Mouse (Mus musculus) macrophage (primary cell): ENCODE measurements at regions not wholly inside any gene's neighbourhood (a gene's known extent, or its start where the extent isn't known, plus 50 kb on each side); places are given as distances from the start of the nearest gene placed in this dataset.

Experiments used
- H3K27ac ChIP-seq: fragments of 350-480 bp; formaldehyde crosslinking; 2 replicates; pipeline ENCODE4 v1.9.0; 2021
- H3K36me3 ChIP-seq: fragments of 350-480 bp; formaldehyde crosslinking; 2 replicates; pipeline ENCODE4 v1.9.0; 2021; ENCODE audit errors: inconsistent target
- H3K4me3 ChIP-seq: fragments of 350-480 bp; formaldehyde crosslinking; 2 replicates; pipeline ENCODE4 v1.9.0; 2021; ENCODE audit errors: inconsistent target
- H3K79me2 ChIP-seq: fragments of 350-480 bp; formaldehyde crosslinking; 2 replicates; pipeline ENCODE4 v1.9.0; 2021; ENCODE audit errors: inconsistent target
- WGBS: methylation state at CpG from one replicate; pipeline ENCODE4 v1.1.7; 2026; ENCODE audit warnings: inconsistent platforms; ENCODE audit not compliant: missing documents; 5-methylcytosine and 5-hydroxymethylcytosine counted together

DNA sequence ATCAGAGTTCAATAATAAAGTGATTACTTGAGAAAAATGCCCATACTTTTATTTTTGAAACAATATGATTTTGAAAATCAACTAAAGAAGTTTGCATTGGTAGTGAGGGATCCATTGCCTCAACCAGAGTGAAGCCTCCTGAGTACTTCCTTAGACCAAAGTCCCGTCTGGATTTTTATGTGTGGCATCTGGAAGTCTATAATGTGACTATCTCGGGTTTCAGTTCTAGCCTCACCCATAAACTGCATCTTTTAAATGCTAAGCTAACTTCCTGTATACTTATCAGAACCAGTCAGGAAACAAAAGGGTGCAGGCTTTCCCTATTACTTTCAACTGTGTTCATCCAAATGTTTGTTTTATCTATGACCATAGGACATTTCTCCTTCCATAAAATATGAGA is 178.8 kb downstream of the Spry2 start:
- Histone ChIP-seq H3K27ac (no peak overlapping the region), H3K4me3 (no peak overlapping the region), H3K79me2 (no peaks in the 10 kb centered on the region), H3K36me3 (no peaks in the 10 kb centered on the region)
- 36% methylated on average over 2 of the region's 2 CpGs for WGBS

DNA sequence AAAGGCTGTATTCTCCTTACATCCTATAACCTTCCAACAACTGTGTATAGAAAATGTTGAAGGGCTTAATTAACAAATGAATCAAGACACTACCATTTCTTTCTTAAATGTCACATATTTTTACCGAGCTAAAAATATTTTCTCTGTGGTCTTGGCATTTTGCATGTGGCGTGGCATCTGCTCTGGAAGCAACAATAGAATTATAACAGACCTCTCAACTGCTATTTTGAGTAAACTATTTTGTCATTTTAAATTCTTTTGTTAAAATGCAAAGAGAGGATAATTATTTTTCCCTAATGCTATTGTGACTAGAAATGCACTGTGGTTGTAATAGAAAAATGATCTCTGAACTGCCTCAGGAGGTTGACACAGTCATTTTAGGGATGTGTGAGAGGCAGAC is 187.9 kb downstream of the Spry2 start:
- 77% methylated on average over 2 of the region's 2 CpGs for WGBS
- no peak overlapping the region for H3K27ac ChIP-seq
- no peak overlapping the region for H3K4me3 ChIP-seq
- H3K36me3 ChIP-seq = no peaks in the 10 kb centered on the region
- H3K79me2 ChIP-seq = no peaks in the 10 kb centered on the region

DNA sequence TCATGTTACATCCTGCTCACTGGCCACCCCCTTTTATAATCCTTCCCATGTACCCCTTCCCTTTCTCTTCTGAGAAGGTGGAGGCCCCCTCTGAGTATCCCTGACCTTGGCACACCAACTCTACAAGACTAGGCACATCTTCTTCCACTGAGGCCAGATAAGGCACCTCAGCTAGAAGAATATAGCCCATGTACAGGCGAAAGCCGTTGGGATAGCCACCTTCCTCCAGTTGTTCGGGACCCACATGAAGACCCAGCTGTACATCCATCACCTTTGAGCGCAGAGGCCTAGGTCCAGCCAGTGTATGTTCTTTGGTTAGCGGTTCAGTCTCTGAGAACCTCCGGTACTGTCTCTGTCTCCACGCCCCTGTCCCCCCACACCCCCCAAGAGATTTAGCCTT is 189.9 kb downstream of the Spry2 start:
- H3K27ac ChIP-seq = no peak overlapping the region
- H3K79me2 ChIP-seq = no peaks in the 10 kb centered on the region
- 92% methylated on average over 7 of the region's 7 CpGs for WGBS
- H3K36me3 ChIP-seq = no peaks in the 10 kb centered on the region
- H3K4me3 ChIP-seq = no peak overlapping the region

DNA sequence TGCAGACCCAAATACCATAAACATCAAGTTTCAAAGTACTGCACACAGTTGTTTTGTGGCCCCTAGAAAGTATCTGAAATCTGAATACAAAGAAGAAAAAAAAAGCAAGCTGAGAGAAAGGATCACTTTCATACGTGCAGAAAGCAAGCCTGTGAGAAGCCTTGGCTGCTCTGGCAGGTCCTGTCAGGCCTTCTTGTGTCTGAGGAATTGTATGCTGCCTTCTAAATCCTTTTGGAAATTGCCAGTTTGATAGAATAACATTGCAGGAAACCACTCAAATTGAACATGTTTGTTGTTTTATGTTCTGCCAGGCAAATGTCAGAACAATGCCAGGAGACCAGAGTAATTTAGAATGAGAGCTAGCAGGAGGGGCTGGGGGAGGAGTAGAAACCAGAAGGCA is 198.0 kb downstream of the Spry2 start:
- 93% methylated on average over 1 of the region's 1 CpGs for WGBS
- Histone ChIP-seq H3K27ac (no peak overlapping the region), H3K79me2 (no peaks in the 10 kb centered on the region), H3K4me3 (no peak overlapping the region), H3K36me3 (no peaks in the 10 kb centered on the region)

DNA sequence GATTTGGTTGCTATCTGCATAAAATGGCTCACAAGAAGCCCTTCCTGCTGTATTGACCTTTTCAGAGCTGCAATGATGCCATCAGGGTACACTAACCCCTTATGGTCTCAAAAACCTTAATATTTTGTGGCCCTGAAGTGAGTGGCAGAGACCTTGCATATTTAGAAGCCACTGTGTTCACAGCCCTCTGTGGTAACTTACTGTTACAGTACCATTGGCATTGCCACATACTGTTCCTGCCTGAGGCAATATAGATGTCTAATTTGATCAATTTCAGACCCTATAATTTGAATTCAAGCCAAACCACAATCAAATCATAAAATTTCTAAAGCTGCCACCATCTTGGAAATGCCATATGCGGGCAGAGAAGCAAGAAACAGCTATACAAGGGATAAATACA is 198.5 kb downstream of the Spry2 start:
- WGBS = 95% methylated on average over 1 of the region's 1 CpGs
- Histone ChIP-seq H3K27ac (no peak overlapping the region), H3K4me3 (no peak overlapping the region), H3K36me3 (no peaks in the 10 kb centered on the region), H3K79me2 (no peaks in the 10 kb centered on the region)

DNA sequence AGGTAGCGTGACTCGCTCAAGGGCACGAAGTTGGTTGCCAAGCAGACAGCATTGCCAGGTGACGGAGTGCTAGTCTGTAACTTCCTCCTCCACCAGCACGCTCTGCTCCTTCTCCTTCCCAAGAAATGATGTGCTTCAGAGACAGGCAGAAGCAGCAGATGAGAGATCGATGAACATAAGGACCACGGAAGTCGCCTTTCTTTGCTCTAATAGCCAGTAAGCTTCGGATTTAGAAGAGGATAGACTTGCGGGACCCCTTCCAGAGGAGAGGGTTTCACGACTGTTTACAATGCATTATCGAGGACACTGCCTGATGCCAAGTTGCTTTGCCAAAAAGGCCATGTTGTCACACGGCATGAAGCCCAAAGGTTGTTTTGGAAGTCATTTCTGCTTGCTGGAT is 199.2 kb downstream of the Spry2 start:
- Histone ChIP-seq H3K4me3 (no peak overlapping the region), H3K36me3 (no peaks in the 10 kb centered on the region)
- 87% methylated on average over 13 of the region's 13 CpGs for WGBS

DNA sequence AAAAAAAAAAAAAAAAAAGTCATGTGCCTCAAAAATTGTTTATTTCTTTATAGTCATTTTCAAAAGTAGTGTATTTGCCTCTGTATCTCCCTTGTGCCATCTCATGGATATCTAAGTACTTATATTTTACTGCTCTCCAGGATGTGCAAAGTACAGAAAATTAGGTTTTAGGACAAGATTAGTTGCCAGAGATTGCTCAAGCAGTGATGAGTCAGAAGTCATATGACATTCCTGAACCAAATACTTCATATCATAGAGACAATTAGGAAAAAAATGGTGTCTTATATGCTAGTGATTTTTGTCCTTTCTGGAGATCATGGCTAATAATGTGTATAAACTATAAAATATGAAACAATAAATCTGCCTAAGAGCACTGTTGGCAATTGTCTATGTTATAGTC is 201.7 kb downstream of the Spry2 start:
- Histone ChIP-seq H3K36me3 (no peaks in the 10 kb centered on the region), H3K79me2 (no peaks in the 10 kb centered on the region), H3K27ac (no peak overlapping the region), H3K4me3 (no peak overlapping the region)

More for the DNA sequence above, 199.2 kb downstream of the Spry2 start:
- no peak overlapping the region for H3K27ac ChIP-seq
- H3K79me2 ChIP-seq = no peaks in the 10 kb centered on the region

DNA sequence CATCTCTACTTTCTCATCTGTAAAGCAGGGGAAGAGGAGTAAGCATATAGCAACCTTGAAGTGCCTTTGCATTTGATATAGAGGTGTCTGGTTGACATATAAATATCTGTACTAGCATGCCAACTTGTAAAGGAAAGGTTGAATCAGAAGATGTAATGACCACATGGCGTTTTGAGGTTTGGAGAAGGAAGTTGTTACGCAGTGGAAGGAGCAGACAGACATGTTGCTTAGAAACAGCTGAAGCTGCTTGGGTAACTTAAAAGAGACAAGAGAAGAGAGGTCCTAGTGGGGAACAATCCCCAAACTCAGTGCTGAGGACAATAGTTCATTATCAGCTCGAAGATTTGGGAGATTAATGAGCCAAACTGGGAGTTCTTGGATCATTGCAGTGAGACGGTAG is 202.9 kb downstream of the Spry2 start:
- H3K79me2 ChIP-seq = no peaks in the 10 kb centered on the region
- 41% methylated on average over 4 of the region's 4 CpGs for WGBS
- no peaks in the 10 kb centered on the region for H3K36me3 ChIP-seq
- no peak overlapping the region for H3K27ac ChIP-seq
- H3K4me3 ChIP-seq = no peak overlapping the region

DNA sequence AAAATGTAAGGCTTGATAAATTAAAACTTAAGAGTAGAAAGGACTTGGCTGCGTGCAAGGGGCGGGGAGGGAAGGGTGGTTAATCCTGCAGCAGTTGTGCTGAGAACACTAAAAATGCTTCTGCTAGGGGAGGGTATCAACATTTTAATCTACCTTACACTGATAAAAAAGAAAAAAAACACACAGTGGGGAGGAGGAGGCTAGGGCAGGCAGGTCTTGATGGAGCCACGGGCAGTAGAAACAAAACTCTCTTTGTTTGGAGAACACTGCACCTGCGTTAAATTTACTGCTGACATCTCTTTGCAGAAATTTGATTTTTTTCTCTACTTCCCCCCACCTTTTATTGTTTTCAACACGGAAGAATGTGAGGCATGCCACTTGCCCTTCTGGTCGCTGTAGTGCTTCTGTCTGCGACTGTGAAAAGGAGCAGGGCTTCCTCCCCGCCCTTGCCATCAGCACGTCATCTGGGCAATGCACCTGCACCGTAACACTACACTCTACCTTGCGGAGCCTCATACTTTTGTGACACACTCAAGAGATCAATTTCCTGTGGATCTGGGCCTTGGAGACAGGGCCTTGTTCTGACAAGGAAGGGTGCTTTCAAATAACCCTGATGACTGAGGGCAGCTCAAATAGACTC is 211.7 kb downstream of the Spry2 start:
- H3K27ac ChIP-seq = no peak overlapping the region
- no peaks in the 10 kb centered on the region for H3K36me3 ChIP-seq
- H3K4me3 ChIP-seq = no peak overlapping the region
- no peaks in the 10 kb centered on the region for H3K79me2 ChIP-seq
- 87% methylated on average over 10 of the region's 11 CpGs for WGBS

DNA sequence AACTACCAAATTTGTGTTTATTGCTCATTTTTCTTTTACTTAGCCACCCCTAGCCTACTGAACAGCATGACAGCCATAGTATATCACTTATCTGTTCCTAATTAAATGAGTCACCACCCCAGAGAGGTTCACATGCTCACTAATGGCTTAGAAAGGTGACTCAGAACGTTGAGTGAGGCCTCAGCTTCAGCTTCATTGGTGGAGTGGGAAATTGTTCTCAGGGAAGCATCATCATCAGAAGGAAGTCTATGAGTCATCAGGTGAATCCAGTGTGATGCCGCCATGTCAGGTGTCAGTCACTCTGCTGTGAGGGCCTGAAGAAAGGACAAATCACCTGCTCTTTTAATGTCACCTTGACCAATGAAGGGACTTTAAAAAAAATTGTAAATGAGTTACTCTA is 212.3 kb downstream of the Spry2 start:
- Histone ChIP-seq H3K36me3 (no peaks in the 10 kb centered on the region), H3K27ac (no peak overlapping the region)
- 90% methylated on average over 2 of the region's 2 CpGs for WGBS

DNA sequence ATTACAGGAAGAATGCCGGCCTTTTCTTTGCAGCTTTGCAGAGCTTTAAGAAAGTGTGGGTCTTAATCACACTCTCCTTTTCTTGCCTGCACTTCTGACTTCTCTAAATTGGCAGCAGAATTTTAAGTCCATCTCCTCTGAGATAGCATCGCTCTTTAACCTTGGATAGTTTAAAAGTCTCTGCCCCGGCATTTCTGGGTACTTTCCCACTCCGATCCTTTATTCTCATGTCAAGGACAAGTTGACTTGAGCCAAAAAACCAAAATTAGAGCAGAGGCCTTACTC is 220.0 kb downstream of the Spry2 start:
- H3K27ac ChIP-seq = 0 out of 2 replicates have a peak overlapping the region, but pooled peaks have one; percentile 8
- 48% methylated on average over 4 of the region's 4 CpGs for WGBS
- H3K4me3 ChIP-seq = no peak overlapping the region
- no peaks in the 10 kb centered on the region for H3K36me3 ChIP-seq
- no peaks in the 10 kb centered on the region for H3K79me2 ChIP-seq

More for the DNA sequence above, 212.3 kb downstream of the Spry2 start:
- Histone ChIP-seq H3K79me2 (no peaks in the 10 kb centered on the region), H3K4me3 (no peak overlapping the region)

DNA sequence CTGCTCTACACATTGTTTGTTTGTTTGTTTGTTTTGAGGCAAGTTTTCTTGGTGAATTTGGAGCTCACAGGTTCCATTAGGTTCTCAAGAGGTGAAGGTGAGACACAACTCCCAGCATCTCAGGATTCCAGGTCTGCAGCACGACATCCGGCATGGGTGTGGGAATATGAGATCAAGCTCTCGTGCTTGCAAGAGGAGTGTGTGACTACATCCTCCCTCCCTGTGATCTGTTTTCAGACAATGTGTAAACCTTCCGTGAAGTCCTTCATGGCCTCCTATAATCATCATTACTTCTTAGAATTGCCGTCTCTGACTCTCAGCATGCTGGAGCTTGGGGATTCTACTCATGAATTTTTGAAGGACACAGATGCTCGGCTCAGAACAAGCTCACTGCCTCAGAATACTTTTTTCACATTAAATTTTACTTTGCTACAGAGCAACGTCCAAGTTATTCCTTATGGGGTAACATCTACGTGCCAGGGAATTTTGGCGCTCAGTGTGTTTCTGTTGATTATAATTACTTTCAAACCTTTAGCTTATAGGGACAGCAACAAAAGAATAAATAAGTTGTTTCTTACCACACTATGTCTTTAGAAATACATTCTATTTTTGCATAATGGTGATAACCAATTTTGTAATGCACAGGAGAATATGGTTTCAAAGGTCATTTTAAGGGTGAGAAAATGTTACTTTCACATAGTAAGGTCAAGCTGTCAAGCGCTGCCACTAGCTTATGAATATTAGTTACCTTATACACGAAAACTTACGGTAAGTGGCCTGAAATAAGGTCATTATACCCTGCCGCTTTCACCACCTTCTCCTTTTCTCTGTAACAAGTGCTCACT is 220.6 kb downstream of the Spry2 start:
- Histone ChIP-seq H3K36me3 (no peaks in the 10 kb centered on the region), H3K79me2 (no peaks in the 10 kb centered on the region), H3K27ac (no peak overlapping the region), H3K4me3 (no peak overlapping the region)
- WGBS = 67% methylated on average over 13 of the region's 13 CpGs

DNA sequence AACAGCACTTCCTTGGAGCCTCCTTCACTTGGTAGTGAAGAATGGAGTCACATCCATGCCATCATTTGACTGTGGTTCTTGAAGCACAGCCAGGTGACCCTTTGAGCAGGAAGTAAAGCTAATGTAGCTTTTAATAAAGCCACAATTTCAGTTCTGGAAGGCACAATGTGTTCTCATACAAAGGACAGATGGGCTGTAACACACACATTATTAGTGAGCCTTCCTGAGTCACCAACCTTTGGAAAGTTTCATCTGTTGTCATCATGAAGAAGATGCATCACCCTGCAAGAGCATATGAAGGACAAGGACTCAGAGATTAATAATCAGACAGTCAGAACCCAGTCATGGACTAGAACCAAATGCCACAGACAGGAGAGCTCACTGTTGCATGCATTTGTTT is 221.6 kb downstream of the Spry2 start:
- no peak overlapping the region for H3K4me3 ChIP-seq
- no peaks in the 10 kb centered on the region for H3K79me2 ChIP-seq
- no peak overlapping the region for H3K27ac ChIP-seq
- H3K36me3 ChIP-seq = no peaks in the 10 kb centered on the region

DNA sequence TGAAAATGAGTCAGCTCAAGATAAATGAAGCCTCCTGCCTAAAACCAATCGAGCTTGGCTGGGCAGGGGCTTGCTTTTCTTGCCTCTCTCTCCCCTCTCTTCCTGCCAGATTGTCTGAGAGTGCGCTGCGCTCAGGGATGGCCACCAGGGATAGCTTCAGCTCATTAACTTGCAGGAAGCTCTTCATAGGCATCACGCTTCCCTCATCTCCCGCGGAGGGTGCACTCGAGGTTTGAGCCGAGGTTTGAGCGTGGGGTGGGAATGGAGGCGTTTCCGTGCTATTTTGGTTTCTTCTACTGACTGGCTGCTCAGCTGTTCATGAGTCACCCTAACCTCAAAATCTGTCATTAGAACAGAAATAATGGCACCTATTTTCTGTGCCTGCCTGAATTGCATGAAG is 227.7 kb downstream of the Spry2 start:
- WGBS = 4% methylated on average over 11 of the region's 11 CpGs

DNA sequence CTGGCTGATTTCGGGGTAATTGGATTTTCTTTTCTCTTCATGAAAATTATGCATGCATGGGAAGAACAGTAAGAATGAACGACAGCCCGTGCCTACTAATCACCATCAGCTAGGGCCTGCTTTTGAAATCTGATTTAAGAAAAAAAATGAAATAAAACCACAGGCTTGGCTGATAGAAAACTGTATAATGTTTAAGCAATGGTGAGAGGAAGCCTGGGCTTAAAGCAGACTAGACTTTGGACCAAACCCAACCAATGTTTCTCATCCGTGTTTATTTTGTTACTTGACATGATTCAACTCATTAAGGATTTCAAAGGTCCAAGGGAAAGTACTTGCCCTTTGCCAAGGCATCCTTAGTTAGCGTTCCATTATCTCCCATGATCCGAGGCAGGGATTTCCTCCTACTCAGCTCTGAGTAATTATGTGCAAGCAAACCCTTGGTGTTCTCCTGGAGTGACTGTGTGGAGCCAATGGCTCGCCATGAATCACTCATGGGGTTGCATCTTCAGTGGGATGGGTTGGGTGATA is 231.9 kb downstream of the Spry2 start:
- 89% methylated on average over 7 of the region's 7 CpGs for WGBS

More for the DNA sequence above, 227.7 kb downstream of the Spry2 start:
- no peaks in the 10 kb centered on the region for H3K36me3 ChIP-seq
- peak overlapping the region; percentile 54 for H3K27ac ChIP-seq
- H3K4me3 ChIP-seq = no peak overlapping the region
- no peaks in the 10 kb centered on the region for H3K79me2 ChIP-seq

More for the DNA sequence above, 231.9 kb downstream of the Spry2 start:
- Histone ChIP-seq H3K36me3 (no peaks in the 10 kb centered on the region), H3K4me3 (no peak overlapping the region), H3K79me2 (no peaks in the 10 kb centered on the region), H3K27ac (no peak overlapping the region)
